Mouse (Mus musculus) cortical plate, adult 2 months (tissue): ENCODE measurements around the gene Togaram1.

Source experiments
- CTCF ChIP-seq: fragments of 200-500 bp; IDR thresholded peaks from 2 replicates; pipeline ENCODE4 v1.5.1; 2011; ENCODE audit warnings: mild to moderate bottlenecking, control low read depth, low read length; ENCODE audit not compliant: insufficient read depth; ENCODE audit errors: extremely low read depth
- POLR2A ChIP-seq: fragments of 200-500 bp; IDR thresholded peaks from 2 replicates; pipeline ENCODE4 v1.6.1; 2011; ENCODE audit warnings: mild to moderate bottlenecking, low read length, control low read depth; ENCODE audit not compliant: insufficient read depth; ENCODE audit errors: extremely low read depth

DNA sequence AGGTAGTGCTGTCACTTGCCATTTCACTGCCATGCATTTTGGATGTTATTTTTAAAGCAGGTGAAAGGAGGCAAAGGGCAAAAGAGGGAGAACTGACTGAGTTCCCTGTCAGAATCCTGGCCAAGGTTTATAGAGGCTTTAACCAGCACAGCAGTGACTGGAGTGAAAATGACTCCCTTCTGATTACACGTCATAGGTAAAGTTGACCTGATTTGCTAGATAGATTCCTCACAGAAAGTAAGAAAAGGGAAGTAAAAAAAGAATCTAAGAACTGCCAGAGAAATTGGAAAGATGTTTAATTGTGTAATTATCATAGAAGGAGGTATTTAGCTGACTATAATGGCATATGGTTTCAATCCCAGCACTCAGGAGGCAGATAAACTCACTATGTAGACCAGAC lies 11.9 kb downstream of the Togaram1 start:
- no peak for TF ChIP-seq CTCF
- no peak for TF ChIP-seq POLR2A
